Mouse (Mus musculus) gastrocnemius, adult 2 months (tissue): ENCODE measurements at regions not wholly inside any gene's neighbourhood (a gene's known extent, or its start where the extent isn't known, plus 50 kb on each side); places are given as distances from the start of the nearest gene placed in this dataset.

Experiments
- DNase-seq: peaks from one replicate; pipeline ENCODE4 v3.0.0; 2022
- H3K27ac ChIP-seq: fragments of 200-600 bp; 2 replicates; pipeline ENCODE4 v1.8.1; 2022; ENCODE audit warnings: mild to moderate bottlenecking
- H3K4me3 ChIP-seq: fragments of 200-600 bp; 2 replicates; pipeline ENCODE4 v1.8.1; 2022; ENCODE audit warnings: mild to moderate bottlenecking, moderate library complexity
- CTCF ChIP-seq: fragments of 200-600 bp; IDR thresholded peaks from 2 replicates; pipeline ENCODE4 v1.8.1; 2022; ENCODE audit warnings: antibody characterized with exemption, mild to moderate bottlenecking, moderate library complexity
- intact Hi-C: fragments of 180-260 bp; cut with DNase I; formaldehyde crosslinking; loops from one replicate; pipeline ENCODE4 v1.15.1; 2025

DNA sequence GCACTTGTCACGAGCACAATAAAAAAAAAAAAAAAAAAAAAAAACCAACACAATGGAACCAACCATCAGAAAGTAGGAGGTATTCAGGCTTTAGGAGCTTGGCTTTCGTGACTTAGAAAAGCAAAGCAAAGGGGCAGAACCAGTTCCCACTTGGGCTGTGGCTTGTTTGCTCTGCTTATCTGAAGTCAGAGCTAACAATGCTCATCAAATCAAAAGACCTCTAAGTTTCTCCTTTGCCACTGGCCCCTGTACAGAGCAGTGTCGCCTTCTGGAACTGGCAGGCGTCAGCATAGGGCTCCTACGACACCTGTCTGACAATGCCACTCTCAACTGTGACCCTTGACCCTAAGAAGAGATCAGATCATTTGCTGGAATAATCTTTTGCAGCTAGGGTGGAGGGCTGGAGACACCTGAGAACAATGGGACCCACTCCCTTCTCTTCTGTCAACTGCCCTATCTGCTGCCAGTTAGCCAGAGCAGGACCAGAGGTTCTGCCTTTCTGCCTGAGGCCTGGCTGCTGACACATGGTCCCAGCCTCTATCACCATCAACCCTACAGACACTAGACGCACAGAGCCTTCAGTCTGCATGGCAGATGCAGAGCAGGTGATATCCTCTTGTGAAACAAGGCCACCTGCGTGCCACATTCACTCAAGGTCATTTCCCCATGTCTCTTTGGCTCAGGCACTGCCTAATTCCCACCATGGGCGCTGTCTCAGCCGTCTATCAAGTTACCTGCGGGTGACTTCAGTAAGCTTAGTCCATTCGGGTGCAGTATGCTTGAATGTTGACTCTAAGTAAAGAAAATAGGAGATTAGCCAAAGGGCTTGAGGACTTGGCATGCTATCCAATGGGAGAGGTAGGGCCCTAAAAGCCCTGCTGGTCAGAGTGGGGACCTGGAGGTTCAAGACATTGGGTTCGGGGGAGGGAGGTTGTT lies 136.1 kb upstream of the Zfp703 start:
- TF ChIP-seq CTCF = no peak
- DNase-seq = peak; percentile 46
- Histone ChIP-seq H3K27ac (peak overlapping the region; percentile 48), H3K4me3 (no peak overlapping the region)
- intact Hi-C loops = loop anchor here (5.0 kb wide), 2 partner anchors 51 to 154 kb away; no protein-coding TSS in a partner anchor

DNA sequence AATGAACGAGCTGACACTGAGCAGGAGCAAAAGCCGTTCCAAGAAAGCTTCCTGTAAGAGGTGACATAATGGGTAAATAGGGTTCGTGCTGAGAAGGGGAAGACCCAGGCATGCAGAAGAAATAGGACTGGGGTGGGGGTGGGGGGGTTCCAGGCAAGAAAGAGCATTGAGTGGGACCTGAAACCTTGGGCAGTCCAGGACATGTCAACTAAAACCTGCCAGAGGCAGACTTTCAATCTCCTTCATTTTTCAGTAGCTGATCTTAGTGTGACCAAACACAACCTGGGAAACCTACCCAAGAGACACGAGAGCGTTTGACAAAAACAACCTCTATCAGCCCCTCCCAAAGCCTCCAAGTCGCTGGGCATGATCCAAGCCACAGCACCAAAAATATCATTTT lies 133.4 kb upstream of the Zfp703 start:
- Histone ChIP-seq H3K27ac (no peak overlapping the region), H3K4me3 (no peak overlapping the region)
- intact Hi-C loops = loop anchor here (5.0 kb wide), 2 partner anchors 49 to 156 kb away; no protein-coding TSS in a partner anchor
- DNase-seq = no peak
- no peak for TF ChIP-seq CTCF

DNA sequence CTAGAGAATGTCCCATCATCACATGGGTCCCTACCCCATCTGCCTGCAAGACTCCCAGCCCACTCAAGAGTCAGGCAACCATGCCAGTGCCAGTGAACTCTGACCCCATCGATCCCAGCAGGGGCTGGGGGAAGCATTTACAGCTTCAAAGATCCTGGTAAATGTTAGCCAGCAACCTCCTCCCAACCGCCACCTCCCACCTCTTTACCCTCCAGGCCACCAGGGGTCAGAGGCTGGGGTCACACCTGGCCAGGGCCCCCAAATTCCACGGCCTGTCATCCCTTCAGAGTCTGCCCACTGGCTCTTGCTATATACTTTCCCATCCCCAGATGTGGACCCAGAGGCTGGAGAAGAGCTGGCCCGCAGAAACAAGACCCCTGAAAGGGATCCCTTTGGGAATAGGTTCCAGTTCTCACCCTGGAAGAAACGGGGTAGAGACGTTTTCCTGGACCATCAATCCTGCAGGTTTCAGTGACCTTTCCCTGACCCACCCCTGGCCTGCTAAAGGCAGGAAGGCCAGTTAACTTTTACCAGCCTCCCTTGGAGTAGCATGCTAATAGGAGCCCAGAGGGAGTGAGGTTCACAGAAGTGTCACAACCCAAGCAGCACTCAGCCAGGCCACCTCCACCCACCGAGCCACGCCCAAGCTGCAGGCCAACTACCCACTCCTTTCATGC lies 132.9 kb upstream of the Zfp703 start:
- TF ChIP-seq CTCF = no peak
- intact Hi-C loops = loop anchor here (5.0 kb wide), 2 partner anchors 48 to 157 kb away; no protein-coding TSS in a partner anchor

DNA sequence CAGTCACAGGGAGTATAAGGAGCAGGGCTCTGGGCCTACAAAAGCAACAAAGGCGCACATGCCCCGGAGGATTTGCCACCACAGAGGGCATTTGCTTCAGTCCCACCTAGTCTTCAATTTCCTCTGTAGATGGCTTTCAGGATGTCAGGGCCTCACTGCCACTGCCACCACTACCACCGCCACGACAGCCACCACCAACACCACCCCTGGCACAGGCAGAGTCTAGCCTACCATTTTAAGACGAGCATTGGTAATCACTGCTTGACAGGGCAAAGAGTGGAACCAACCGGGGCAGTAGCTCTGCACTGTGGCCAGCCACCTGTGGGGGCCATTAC lies 132.3 kb upstream of the Zfp703 start:
- TF ChIP-seq CTCF = no peak
- H3K4me3 ChIP-seq = no peak overlapping the region
- peak overlapping the region; percentile 63 for H3K27ac ChIP-seq
- intact Hi-C loops = loop anchor here (5.0 kb wide), 3 partner anchors 48 to 497 kb away; no protein-coding TSS in a partner anchor
- DNase-seq = no peak

More for the DNA sequence above, 132.9 kb upstream of the Zfp703 start:
- peak overlapping the region; percentile 63 for H3K27ac ChIP-seq
- no peak overlapping the region for H3K4me3 ChIP-seq
- no peak for DNase-seq

DNA sequence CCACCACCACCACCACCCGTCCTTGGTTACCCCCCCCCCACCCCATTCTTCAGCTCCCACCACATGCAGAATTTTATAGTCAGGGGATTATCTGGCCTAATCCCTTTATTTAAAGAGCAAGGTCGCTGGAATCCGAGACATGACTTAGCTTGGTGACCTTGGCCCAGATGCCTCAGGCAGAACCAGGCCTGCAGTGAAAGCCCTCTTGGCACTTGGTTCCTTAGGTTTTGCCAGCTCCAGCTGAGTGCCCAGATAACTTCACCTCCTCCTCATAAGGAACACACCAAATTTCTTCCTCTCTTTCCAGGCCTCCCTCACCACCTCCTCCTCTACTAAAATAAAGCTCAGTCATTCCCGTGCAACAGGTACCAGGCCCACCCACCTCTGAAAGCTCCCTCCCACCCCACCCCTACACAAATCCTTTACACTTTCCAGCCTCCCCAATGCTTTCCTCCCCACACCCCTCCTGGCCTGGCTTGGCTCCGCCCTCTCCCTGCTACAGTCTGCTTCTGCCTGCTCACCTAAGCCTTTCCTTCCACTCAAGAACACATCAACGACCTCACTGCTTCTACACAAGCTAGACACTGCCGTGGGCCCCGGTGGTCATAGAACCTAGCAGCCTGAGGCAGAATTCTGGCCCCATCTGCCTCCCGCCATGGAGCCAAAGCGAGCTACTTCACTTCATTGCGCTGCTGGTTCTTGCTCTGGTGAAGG lies 131.5 kb upstream of the Zfp703 start:
- TF ChIP-seq CTCF = no peak
- peak; percentile 74 for DNase-seq
- intact Hi-C loops = loop anchor here (5.0 kb wide), 1 partner anchor 498 kb away; no protein-coding TSS in a partner anchor
- peak overlapping the region; percentile 54; the same call in 1 of the 2 replicates for H3K27ac ChIP-seq
- no peak overlapping the region for H3K4me3 ChIP-seq

DNA sequence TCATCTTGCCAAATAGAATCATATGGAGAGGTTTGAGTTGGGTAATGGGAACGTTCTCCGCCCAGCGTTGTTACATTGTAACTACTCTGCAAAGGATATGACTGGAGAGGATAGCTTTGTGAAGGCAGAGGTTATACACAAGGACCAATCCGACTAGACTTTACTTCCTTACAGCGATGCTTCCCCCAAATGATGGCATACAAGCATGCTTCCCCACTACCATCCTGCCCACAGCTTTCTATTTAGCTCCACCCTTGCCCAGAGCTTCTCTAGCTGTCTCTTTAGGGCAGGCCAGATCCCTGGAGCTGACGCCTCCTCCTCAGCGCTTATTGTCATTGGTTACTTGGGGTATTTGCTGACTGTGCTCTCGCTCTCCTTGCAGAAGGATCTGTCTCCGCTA lies 130.1 kb upstream of the Zfp703 start:
- no peak overlapping the region for H3K4me3 ChIP-seq
- no peak for TF ChIP-seq CTCF
- DNase-seq = no peak
- intact Hi-C loops = loop anchor here (5.0 kb wide), 1 partner anchor 500 kb away; no protein-coding TSS in a partner anchor
- no peak overlapping the region for H3K27ac ChIP-seq

DNA sequence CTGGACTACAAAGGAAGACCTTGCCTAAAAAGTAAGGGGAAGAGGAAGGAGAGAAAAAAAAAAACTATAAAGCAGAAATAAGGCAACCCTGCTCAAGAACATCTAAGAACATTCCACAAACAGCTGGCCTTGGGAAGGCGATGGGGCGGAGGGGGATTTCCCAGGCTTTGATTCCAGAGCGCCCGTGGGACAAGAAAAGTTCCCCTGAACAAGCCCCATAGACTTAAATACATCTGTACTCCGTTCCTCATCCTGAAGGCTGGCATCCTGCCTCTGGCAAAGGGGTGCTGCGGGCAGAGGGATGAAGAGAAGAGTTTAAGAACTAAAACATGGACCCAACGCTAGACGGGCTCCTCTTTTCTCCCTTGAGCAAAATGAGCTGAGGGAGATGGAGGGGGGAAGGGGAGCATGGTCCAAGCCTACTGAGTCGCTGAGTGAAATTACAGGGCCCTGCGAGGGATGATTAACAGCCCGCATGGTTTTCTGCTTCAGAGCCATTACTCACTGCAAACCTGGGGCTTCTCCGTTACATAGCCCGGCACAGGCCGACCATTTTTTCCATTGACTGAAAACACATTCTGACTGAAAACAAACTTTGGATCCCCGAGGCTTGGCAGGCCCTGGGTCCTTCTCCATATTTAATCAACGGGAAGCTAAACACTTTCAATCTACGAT lies 128.9 kb upstream of the Zfp703 start:
- no peak for TF ChIP-seq CTCF
- Histone ChIP-seq H3K27ac (peak overlapping the region; percentile 79), H3K4me3 (no peak overlapping the region)
- peak; percentile 37 for DNase-seq
- intact Hi-C loops = loop anchor here (5.0 kb wide), 1 partner anchor 501 kb away; no protein-coding TSS in a partner anchor

DNA sequence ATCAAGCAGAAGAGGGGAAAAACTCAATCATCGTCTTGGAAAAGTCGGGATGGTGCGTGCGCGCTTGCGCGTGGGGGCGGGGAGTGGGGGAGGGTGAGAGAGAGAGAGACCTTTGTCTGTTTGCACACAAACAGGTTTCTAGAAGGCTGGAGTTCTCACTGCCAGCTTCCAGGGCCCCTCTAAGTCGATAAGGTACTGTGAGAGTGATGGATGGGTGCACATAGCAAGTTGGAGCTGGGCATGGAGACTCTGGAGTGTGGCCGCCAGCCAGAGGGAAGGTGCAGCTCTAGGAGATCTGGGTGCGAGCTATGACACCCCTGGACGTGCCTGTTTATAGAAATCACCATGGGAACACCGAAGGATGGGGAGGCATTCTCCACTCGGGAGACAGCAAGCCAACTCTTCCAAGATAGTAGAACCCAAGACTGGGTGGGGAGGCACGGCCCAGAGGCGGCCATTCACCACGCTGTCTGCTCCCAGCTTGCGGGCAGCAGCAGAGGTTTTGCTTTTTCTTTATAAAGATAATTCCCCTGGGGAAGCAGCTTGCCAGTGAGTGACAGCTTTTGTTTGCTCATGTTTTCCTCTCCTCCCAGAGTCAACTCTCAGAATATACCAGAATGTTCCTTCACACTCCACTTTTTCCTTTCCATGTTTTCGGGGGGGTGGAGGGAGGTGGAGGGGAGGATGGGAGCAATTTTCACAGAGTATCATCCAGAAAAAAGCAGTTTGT lies 128.0 kb upstream of the Zfp703 start:
- no peak for TF ChIP-seq CTCF
- peak; percentile 39 for DNase-seq
- intact Hi-C loops = loop anchor here (5.0 kb wide), 1 partner anchor 502 kb away; no protein-coding TSS in a partner anchor
- peak overlapping the region; percentile 41 for H3K4me3 ChIP-seq
- H3K27ac ChIP-seq = peak overlapping the region; percentile 79

DNA sequence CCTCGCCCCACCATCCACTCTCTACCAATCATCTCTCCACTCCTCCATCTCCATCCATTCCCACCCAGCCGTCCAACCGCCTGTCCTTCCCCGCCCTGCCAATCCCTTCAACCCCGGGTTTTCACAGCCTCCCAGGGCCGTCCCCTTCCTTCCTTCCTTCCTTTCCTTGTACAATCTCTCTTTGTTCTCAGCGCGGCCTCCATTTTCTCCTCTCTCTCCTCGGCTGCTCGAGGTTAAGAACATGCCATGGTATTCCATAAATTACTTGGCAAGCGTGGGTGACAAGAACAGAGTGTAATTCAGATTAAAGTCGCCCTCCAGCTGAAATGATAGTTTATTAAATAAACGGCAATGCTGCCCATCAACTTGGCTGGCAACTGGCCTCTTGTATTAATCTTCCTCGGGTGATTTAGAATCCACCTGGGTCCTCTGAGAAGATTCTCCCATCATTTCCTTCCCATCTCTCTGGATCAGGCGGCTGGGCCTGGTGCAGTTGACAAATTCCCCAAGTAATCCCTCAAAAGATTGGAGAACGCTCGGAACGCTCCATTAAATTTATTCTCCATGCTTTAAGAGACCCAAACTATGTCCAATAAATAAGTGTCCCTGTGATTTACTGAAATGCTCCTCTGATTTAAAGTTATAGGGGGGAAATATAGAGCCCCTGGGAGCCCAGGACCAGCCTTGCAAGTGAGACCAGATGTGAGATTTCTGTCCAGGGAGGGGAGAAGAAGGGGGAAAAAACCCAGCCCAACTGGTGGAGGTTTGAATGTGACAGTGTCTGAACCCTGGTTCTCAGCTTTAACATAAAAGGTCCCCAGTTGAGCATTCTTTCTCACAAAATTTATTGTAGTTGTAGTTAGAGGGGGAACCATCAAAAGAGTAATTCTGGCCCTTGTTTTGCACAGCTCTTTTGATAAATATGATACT lies 125.0 kb upstream of the Zfp703 start:
- no peak overlapping the region for H3K4me3 ChIP-seq
- intact Hi-C loops = no loop called here
- no peak for DNase-seq
- H3K27ac ChIP-seq = peak overlapping the region; percentile 43
- no peak for TF ChIP-seq CTCF

DNA sequence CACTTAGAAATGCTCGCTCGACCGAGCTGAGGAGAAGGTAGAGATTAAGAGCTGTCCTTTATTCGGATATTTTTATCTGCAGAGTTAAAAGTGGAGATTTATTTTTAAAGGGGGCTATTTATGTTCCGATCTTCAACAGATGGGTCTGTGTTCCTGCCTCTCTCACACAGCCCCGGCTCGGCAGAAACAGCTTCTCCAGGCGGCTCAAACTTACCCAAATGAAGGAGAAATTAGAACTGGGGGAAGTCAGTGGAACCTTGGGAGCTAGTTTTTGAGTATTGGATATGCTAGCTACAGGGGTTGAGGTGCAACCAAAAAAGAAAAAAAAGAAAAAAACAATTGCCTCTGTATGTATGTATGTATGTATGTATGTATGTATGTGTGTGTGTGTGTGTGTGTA lies 124.2 kb upstream of the Zfp703 start:
- TF ChIP-seq CTCF = no peak
- Histone ChIP-seq H3K4me3 (no peak overlapping the region), H3K27ac (peak overlapping the region; percentile 43)
- DNase-seq = no peak
- intact Hi-C loops = no loop called here
